Mouse (Mus musculus): ENCODE measurements around the gene Tbx10.

DNA sequence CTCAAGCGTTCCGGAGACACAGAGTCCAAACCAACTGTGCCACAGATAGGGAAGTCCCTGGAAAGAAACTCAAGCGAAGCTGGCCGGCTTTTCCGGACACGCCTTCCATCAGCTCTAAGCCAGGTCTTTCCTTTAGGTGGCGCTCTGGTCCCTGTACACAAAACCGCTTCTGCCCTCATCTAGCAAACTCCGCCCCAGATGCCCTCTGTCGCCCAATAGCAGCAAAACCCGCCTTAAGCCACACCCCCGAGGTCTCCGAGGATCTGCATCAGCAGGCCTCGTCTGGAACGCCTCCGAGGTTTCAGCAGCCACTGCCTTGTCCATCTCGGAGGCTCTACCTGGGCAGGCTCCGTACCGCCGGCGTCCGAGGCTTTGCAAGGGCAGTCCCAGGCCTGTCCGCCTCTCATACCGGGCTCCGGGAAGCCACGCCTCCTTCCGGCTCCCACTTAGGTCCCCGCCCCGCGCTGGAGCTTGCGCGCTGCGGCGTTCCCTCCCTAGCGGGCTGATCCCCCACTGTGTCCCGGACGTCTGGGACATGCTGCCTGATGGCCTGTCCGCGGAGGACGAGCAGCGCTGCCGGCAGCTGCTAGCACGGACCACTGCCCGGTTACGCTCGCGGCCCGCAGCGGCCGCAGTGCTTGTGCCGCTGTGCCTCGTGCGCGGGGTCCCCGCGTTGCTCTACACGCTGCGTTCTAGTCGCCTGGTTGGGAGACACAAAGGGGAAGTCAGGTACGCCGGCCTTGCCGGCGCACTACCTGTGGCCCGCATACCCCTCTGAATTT, 7.8 kb downstream of the Tbx10 start, which contains the start of the genes Nudt8 and Gm49405:
- TF ChIP-seq USF1 (IDR thresholded peaks at IDR 0.05; ENCODE audit: low read depth): no peak
- no peak for TF ChIP-seq MYOD1 (IDR thresholded peaks at IDR 0.05; ENCODE audit: control insufficient read depth, insufficient read length, low read depth)
- peak; percentile 50 for TF ChIP-seq CTCF (IDR thresholded peaks at IDR 0.05; ENCODE audit: control insufficient read depth, insufficient read depth, insufficient read length)
- no peak for TF ChIP-seq MYOG (IDR thresholded peaks at IDR 0.05; ENCODE audit: control insufficient read depth, extremely low read depth, insufficient read length)
- peak; percentile 53 for TF ChIP-seq MAX (IDR thresholded peaks at IDR 0.05)
- TF ChIP-seq CEBPB (IDR thresholded peaks at IDR 0.05; ENCODE audit: low read depth): no peak
- no peak for TF ChIP-seq FOSL1 (IDR thresholded peaks at IDR 0.05; ENCODE audit: insufficient read depth, low read length, poor library complexity, severe bottlenecking)

Data from C2C12 (cell line).